Mouse (Mus musculus): Measurements from ENCODE around the gene Rac2. TPM values are rescaled to one million over a fixed set of nuclear protein-coding genes. Genes with fewer than 3 reads are reported as not detected.
A peak's percentile ranks its signal among the peaks of the same experiment; 100 is the strongest.

The Rac2 gene
- total and polyA plus RNA-seq, 3 experiments = 160 to 942 (median 453) TPM

- no peaks in the 10 kb centered on the region for H3K36me3 ChIP-seq (replicated peaks in 1 of 2; ENCODE audit: control insufficient read depth in 1 of 2, insufficient read depth in 1 of 2, low read length in 1 of 2)
These were observed 39.8 kb downstream of the Rac2 start for GRCm38 (mm10) chr15:78532566-78533345.

DNA sequence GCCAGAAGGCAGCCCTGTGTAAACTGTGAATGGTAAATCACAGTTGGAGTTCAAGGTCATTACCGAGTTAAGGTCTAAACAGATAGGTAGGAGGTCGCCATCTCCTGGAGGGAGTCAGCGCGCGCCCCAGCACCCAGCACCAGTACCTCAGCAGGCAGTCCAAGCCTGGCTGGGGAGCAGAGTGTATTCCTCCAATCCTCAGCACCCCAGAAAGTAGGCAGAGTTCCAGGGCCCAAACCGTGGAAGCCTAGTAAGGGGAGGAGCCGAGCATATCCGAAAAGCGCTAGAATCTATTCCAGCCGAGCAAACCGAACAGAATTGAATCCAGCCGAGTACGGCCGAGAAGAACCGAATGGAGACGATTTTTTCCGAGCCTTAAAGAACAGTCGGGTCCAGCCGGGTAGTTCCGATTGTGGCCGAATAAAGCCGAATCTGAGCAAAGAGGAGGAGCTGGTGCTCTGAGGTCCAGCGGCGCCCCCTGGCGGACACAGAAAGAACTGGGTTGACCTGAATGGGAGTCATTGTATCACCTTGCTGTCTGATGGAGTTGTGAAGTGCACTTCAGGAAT is 40.6 kb downstream of the Rac2 start:
- no peaks in the 10 kb centered on the region for H3K9me3 ChIP-seq (replicated peaks; ENCODE audit: low read length)
- peaks cover 29 to 49% of the 10 kb centered on the region in 2 experiments for H3K4me1 ChIP-seq (ENCODE audit: control insufficient read depth in 1 of 2, insufficient read depth in 2 of 2)

More at GRCm38 (mm10) chr15:78532566-78533345, 39.8 kb downstream of the Rac2 start:
- H3K4me3 ChIP-seq (replicated peaks in 1 of 3; ENCODE audit: low read depth in 2 of 3, low read length in 2 of 3, poor library complexity in 1 of 3) = no peak overlapping the region
- no peaks in the 10 kb centered on the region for H3K9me3 ChIP-seq (replicated peaks; ENCODE audit: low read length)
- no peak overlapping the region for H3K9ac ChIP-seq (ENCODE audit: insufficient read depth, low read depth)
- no peak for TF ChIP-seq JUND (conservative IDR thresholded peaks at IDR 0.05; ENCODE audit: low read depth, low read length)
- no peak overlapping the region for H3K4me2 ChIP-seq (ENCODE audit: insufficient read depth, low read depth, poor library complexity, severe bottlenecking)
- peaks cover 33 to 49% of the 10 kb centered on the region in 2 experiments for H3K4me1 ChIP-seq (ENCODE audit: control insufficient read depth in 1 of 2, insufficient read depth in 2 of 2)
- dilution Hi-C loops (cut with MboI; ENCODE audit: extremely low pct_ligation_motif_present, extremely low pct_unique_long_range_greater_than_20kb, low sequenced_read_pairs) = no loop called here
- H3K27me3 ChIP-seq (replicated peaks) = no peaks in the 10 kb centered on the region
- no peak for DNase-seq (ENCODE audit: extremely low read depth)
- H3K79me2 ChIP-seq (replicated peaks; ENCODE audit: control insufficient read depth, extremely low read depth, insufficient read depth, poor library complexity, severe bottlenecking) = no peaks in the 10 kb centered on the region
- H3K27ac ChIP-seq (ENCODE audit: insufficient read depth, low read depth) = no peak overlapping the region
- in situ Hi-C loops (cut with MboI; ENCODE audit: low pct_ligation_motif_present, low pct_unique_long_range_greater_than_20kb, low sequenced_read_pairs) = loop anchor here (10.0 to 25.0 kb wide), 4 partner anchors 88 to 570 kb away; partner anchors contain the start of genes Eif3d and Foxred2

More for the DNA sequence above, 40.6 kb downstream of the Rac2 start:
- TF ChIP-seq MAZ (IDR thresholded peaks at IDR 0.05; ENCODE audit: low read depth, low read length) = peak; percentile 76; the same call in 1 of the 2 replicates
- no peak for TF ChIP-seq HCFC1 (IDR thresholded peaks at IDR 0.05; ENCODE audit: low read depth, low read length)
- TF ChIP-seq CTCF (conservative IDR thresholded peaks at IDR 0.05 in 1 of 2, IDR thresholded peaks at IDR 0.05 in 1 of 2; ENCODE audit: low read depth in 2 of 2, low read length in 2 of 2) = peak; percentile 72 to 88
- TF ChIP-seq IRF4 (IDR thresholded peaks at IDR 0.05; ENCODE audit: low read depth, low read length) = peak; percentile 62; the same call in 1 of the 2 replicates
- TF ChIP-seq ZMIZ1 (IDR thresholded peaks at IDR 0.05; ENCODE audit: low read depth, low read length) = 0 out of 2 replicates have a peak, but pooled peaks have one; percentile 35
- TF ChIP-seq ELF1 (IDR thresholded peaks at IDR 0.05; ENCODE audit: low read depth, low read length) = peak; percentile 23; the same call in 1 of the 2 replicates
- peak; percentile 12; the same call in 1 of the 2 replicates for TF ChIP-seq NRF1 (IDR thresholded peaks at IDR 0.05; ENCODE audit: low read depth, low read length)
- no peak for TF ChIP-seq TBP (conservative IDR thresholded peaks at IDR 0.05; ENCODE audit: low read depth, low read length)
- TF ChIP-seq MAFK (IDR thresholded peaks at IDR 0.05; ENCODE audit: insufficient replicate concordance, low read length) = no peak
- TF ChIP-seq MEF2A (IDR thresholded peaks at IDR 0.05; ENCODE audit: borderline replicate concordance, low read depth, low read length) = 0 out of 2 replicates have a peak, but pooled peaks have one; percentile 49
- no peak for TF ChIP-seq RCOR1 (conservative IDR thresholded peaks at IDR 0.05; ENCODE audit: low read depth, low read length)
- TF ChIP-seq USF2 (conservative IDR thresholded peaks at IDR 0.05; ENCODE audit: low read depth, low read length) = no peak
- no peak for TF ChIP-seq MXI1 (IDR thresholded peaks at IDR 0.05; ENCODE audit: low read depth, low read length)
- no peak for TF ChIP-seq MYC (IDR thresholded peaks at IDR 0.05; ENCODE audit: low read depth, low read length)
- 0 out of 2 replicates have a peak, but pooled peaks have one; percentile 32 for TF ChIP-seq TCF12 (IDR thresholded peaks at IDR 0.05; ENCODE audit: low read depth, low read length)
- TF ChIP-seq ZKSCAN1 (IDR thresholded peaks at IDR 0.05; ENCODE audit: borderline replicate concordance, low read depth, low read length) = no peak
- peak; percentile 84 for TF ChIP-seq RAD21 (IDR thresholded peaks at IDR 0.05; ENCODE audit: low read depth, low read length)
- peak; percentile 85 for TF ChIP-seq ZC3H11A (IDR thresholded peaks at IDR 0.05; ENCODE audit: low read depth, low read length)
- TF ChIP-seq SIN3A (IDR thresholded peaks at IDR 0.05; ENCODE audit: low read length) = peak; percentile 68; the same call in 1 of the 2 replicates
- peak; percentile 93 for TF ChIP-seq SMC3 (IDR thresholded peaks at IDR 0.05; ENCODE audit: low read depth, low read length)
- 0 out of 2 replicates have a peak, but pooled peaks have one; percentile 18 for TF ChIP-seq POLR2A (IDR thresholded peaks at IDR 0.05; ENCODE audit: low read depth, low read length)
- no peak for TF ChIP-seq PAX5 (IDR thresholded peaks at IDR 0.05; ENCODE audit: low read length)
- TF ChIP-seq NELFE (IDR thresholded peaks at IDR 0.05; ENCODE audit: low read depth, low read length) = peak; percentile 62; the same call in 1 of the 2 replicates
- peak overlapping the region; percentile 40; the same call in 1 of the 2 replicates for H3K4me2 ChIP-seq (ENCODE audit: insufficient read depth, low read depth, poor library complexity, severe bottlenecking)
- no peaks in the 10 kb centered on the region for H3K27me3 ChIP-seq (replicated peaks)
- in situ Hi-C loops (cut with MboI; ENCODE audit: low pct_ligation_motif_present, low pct_unique_long_range_greater_than_20kb, low sequenced_read_pairs) = loop anchor here (10.0 to 25.0 kb wide), 4 partner anchors 87 to 570 kb away; partner anchors contain the start of genes Eif3d and Foxred2
- H3K9ac ChIP-seq (ENCODE audit: insufficient read depth, low read depth) = peak overlapping the region; percentile 29; the same call in 1 of the 2 replicates
- dilution Hi-C loops (cut with MboI; ENCODE audit: extremely low pct_ligation_motif_present, extremely low pct_unique_long_range_greater_than_20kb, low sequenced_read_pairs) = no loop called here
- H3K79me2 ChIP-seq (replicated peaks; ENCODE audit: control insufficient read depth, extremely low read depth, insufficient read depth, poor library complexity, severe bottlenecking) = no peaks in the 10 kb centered on the region
- H3K36me3 ChIP-seq (replicated peaks in 1 of 2; ENCODE audit: control insufficient read depth in 1 of 2, insufficient read depth in 1 of 2, low read length in 1 of 2) = peaks cover 0 to 3% of the 10 kb centered on the region in 2 experiments
- H3K27ac ChIP-seq (ENCODE audit: insufficient read depth, low read depth) = no peak overlapping the region
- DNase-seq (ENCODE audit: extremely low read depth) = peak; percentile 98
- H3K4me3 ChIP-seq (replicated peaks in 1 of 3; ENCODE audit: low read depth in 2 of 3, low read length in 2 of 3, poor library complexity in 1 of 3) = peak overlapping the region; percentile 23 to 44 (median 41)

Measured in CH12.LX (cell line).